Comparison of ENCODE assay signal across 9 mouse cellular contexts in genomic region chr19:5572331-5573125, GRCm38 (mm10). TPM values are rescaled to one million over a fixed set of nuclear protein-coding genes. Genes with fewer than 3 reads are reported as not detected.
DNase-seq lines count a peak whose midpoint lies in the region; ATAC-seq and TF ChIP-seq lines count a peak whose summit lies in the region.
"Had no signal": no experiment of that assay in that cellular context is flagged by ENCODE, and none has a peak within 500 bp of the region (broad histone marks: within the 10 kb centered on the region; RNA-seq: fewer than 3 reads in every experiment).

No protein-coding gene starts in this region.

- H3K27ac ChIP-seq in stomach, embryonic 15.5 days: 0 out of 2 replicates have a peak overlapping the region, but pooled peaks have one; percentile 9
- no peak overlapping the region; the same call in 1 of the 2 replicates for H3K27ac ChIP-seq in stomach, postnatal 0 days (replicated peaks)
- H3K27ac ChIP-seq in hindbrain, embryonic 12.5 days: no peak overlapping the region
- H3K27ac ChIP-seq: limb, embryonic 13.5 days had no signal

- peaks cover 13% of the 10 kb centered on the region for H3K4me1 ChIP-seq in stomach, embryonic 15.5 days
- peaks cover 8% of the 10 kb centered on the region; the same call in 1 of the 2 replicates for H3K4me1 ChIP-seq in stomach, postnatal 0 days (replicated peaks; ENCODE audit: control insufficient read depth, insufficient read depth)
- peaks cover 11% of the 10 kb centered on the region for H3K4me1 ChIP-seq in hindbrain, embryonic 12.5 days

- no peaks in the 10 kb centered on the region for H3K27me3 ChIP-seq in stomach, embryonic 15.5 days (replicated peaks)
- H3K27me3 ChIP-seq in stomach, postnatal 0 days (ENCODE audit: control insufficient read depth, insufficient read depth, low read length): no peaks in the 10 kb centered on the region
- peaks cover 7% of the 10 kb centered on the region; the same call in 1 of the 2 replicates for H3K27me3 ChIP-seq in hindbrain, embryonic 12.5 days

- no peak for TF ChIP-seq EP300 in stomach, postnatal 0 days (optimal IDR thresholded peaks at IDR 0.05)

- intact Hi-C loops in left cerebral cortex, postnatal 25 days (cut with DNase I): no loop called here
- intact Hi-C loops in gastrocnemius, postnatal 14 days (cut with DNase I; ENCODE audit: low total_unique reads): no loop called here

- H3K9me3 ChIP-seq in stomach, embryonic 15.5 days: no peaks in the 10 kb centered on the region
- H3K9me3 ChIP-seq in stomach, postnatal 0 days (ENCODE audit: control insufficient read depth, low read length): no peaks in the 10 kb centered on the region
- H3K9me3 ChIP-seq in hindbrain, embryonic 12.5 days (replicated peaks): no peaks in the 10 kb centered on the region
- H3K9me3 ChIP-seq: limb, embryonic 13.5 days had no signal

- H3K4me2 ChIP-seq in stomach, embryonic 15.5 days: no peak overlapping the region
- H3K4me2 ChIP-seq in stomach, postnatal 0 days (replicated peaks; ENCODE audit: low read depth): no peak overlapping the region
- H3K4me2 ChIP-seq in hindbrain, embryonic 12.5 days (replicated peaks): no peak overlapping the region
- H3K4me2 ChIP-seq: limb, embryonic 13.5 days had no signal

- no peak overlapping the region for H3K9ac ChIP-seq in stomach, embryonic 15.5 days
- H3K9ac ChIP-seq in stomach, postnatal 0 days (ENCODE audit: low read length): no peak overlapping the region
- no peak overlapping the region for H3K9ac ChIP-seq in hindbrain, embryonic 12.5 days
- H3K9ac ChIP-seq: limb, embryonic 13.5 days had no signal

- H3K36me3 ChIP-seq in stomach, embryonic 15.5 days: peaks cover 3% of the 10 kb centered on the region; the same call in 1 of the 2 replicates
- peaks cover 15% of the 10 kb centered on the region for H3K36me3 ChIP-seq in stomach, postnatal 0 days (ENCODE audit: control insufficient read depth, insufficient read depth, low read length)
- H3K36me3 ChIP-seq in hindbrain, embryonic 12.5 days: peaks cover 7% of the 10 kb centered on the region

- 81% methylated on average over 19 of the region's 19 CpGs for WGBS in stomach, embryonic 15.5 days
- 79% methylated on average over 19 of the region's 19 CpGs for WGBS in stomach, postnatal 0 days
- WGBS in hindbrain, embryonic 12.5 days: 83% methylated on average over 19 of the region's 19 CpGs

- no peak for ATAC-seq in stomach, embryonic 15.5 days (ENCODE audit: insufficient read depth, low FRiP score, low read depth)
- no peak for ATAC-seq in stomach, postnatal 0 days (ENCODE audit: low FRiP score, low TSS enrichment)
- ATAC-seq in neutrophil, adult 5-6 weeks (ENCODE audit: extremely low read depth, insufficient number of reproducible peaks, low FRiP score, poor library complexity, severe bottlenecking): peak; percentile 13; the same call in 1 of the 2 replicates
- no peak for ATAC-seq in hindbrain, embryonic 12.5 days (ENCODE audit: low FRiP score)

- no peak for TF ChIP-seq CTCF in stomach, postnatal 0 days (IDR thresholded peaks at IDR 0.05; ENCODE audit: low read depth)

- no peak for DNase-seq in stomach, postnatal 0 days (ENCODE audit: low spot score)
- DNase-seq in frontal cortex, postnatal 14 days (ENCODE audit: low spot score in 2 of 2): peak; percentile 40 to 42
- peak; percentile 45 to 94 for DNase-seq in left cerebral cortex, postnatal 25 days (ENCODE audit: low spot score in 2 of 2)
- no peak for DNase-seq in retina, embryonic 14.5 days (ENCODE audit: low spot score)
- no peak for DNase-seq in gastrocnemius, postnatal 14 days

- no peak overlapping the region for H3K4me3 ChIP-seq in stomach, embryonic 15.5 days (replicated peaks)
- no peak overlapping the region for H3K4me3 ChIP-seq in stomach, postnatal 0 days (ENCODE audit: low read depth, low read length)
- H3K4me3 ChIP-seq in hindbrain, embryonic 12.5 days: no peak overlapping the region
- H3K4me3 ChIP-seq: limb, embryonic 13.5 days had no signal

RNA-seq across cellular contexts. Expression of gene Ap5b1, which starts 4.7 kb away (rescaled TPM):
- polyA plus RNA-seq in stomach, embryonic 15.5 days (2015; fragmentation: Nextera tagmentation; extraction: Ambion mirVana): 7.1 and 8.3 TPM in 2 replicates
- 4.7 and 5.7 TPM in 2 replicates for polyA plus RNA-seq in stomach, postnatal 0 days (2015; fragmentation: Nextera tagmentation; extraction: Ambion mirVana)
- total RNA-seq in left cerebral cortex, postnatal 25 days (2021): 1 to 10 TPM; 5.2 to 6.4 TPM
- total RNA-seq in neutrophil, adult 5-6 weeks (2017): 14.6 and 18.0 TPM in 2 replicates
- polyA plus RNA-seq in hindbrain, embryonic 12.5 days (2016; fragmentation: Nextera tagmentation; extraction: Ambion mirVana): 2.6 and 3.2 TPM in 2 replicates
- total RNA-seq in gastrocnemius, postnatal 14 days (2021): 1 to 10 TPM; 1.8 to 2.4 TPM

RNA-seq across cellular contexts. Expression of gene Ovol1, which starts 12.1 kb away (rescaled TPM):
- 14.6 and 17.8 TPM in 2 replicates for polyA plus RNA-seq in stomach, embryonic 15.5 days (2015; fragmentation: Nextera tagmentation; extraction: Ambion mirVana)
- polyA plus RNA-seq in stomach, postnatal 0 days (2015; fragmentation: Nextera tagmentation; extraction: Ambion mirVana): 26.6 and 28.2 TPM in 2 replicates
- not detected for total RNA-seq in left cerebral cortex, postnatal 25 days (2021)
- 0.23 and 0.25 TPM in 2 replicates for total RNA-seq in neutrophil, adult 5-6 weeks (2017)
- polyA plus RNA-seq in hindbrain, embryonic 12.5 days (2016; fragmentation: Nextera tagmentation; extraction: Ambion mirVana): 0.18 and 0.19 TPM in 2 replicates
- total RNA-seq in gastrocnemius, postnatal 14 days (2021): not detected

RNA-seq across cellular contexts. Expression of gene Rnaseh2c, which starts 29.1 kb away (rescaled TPM):
- 124 and 144 TPM in 2 replicates for polyA plus RNA-seq in stomach, embryonic 15.5 days (2015; fragmentation: Nextera tagmentation; extraction: Ambion mirVana)
- 57.3 and 64.7 TPM in 2 replicates for polyA plus RNA-seq in stomach, postnatal 0 days (2015; fragmentation: Nextera tagmentation; extraction: Ambion mirVana)
- 10 to 100 TPM; 68.0 to 82.1 TPM for total RNA-seq in left cerebral cortex, postnatal 25 days (2021)
- total RNA-seq in neutrophil, adult 5-6 weeks (2017): 50.5 and 64.0 TPM in 2 replicates
- 114 and 126 TPM in 2 replicates for polyA plus RNA-seq in hindbrain, embryonic 12.5 days (2016; fragmentation: Nextera tagmentation; extraction: Ambion mirVana)
- 10 to 100 TPM; 39.1 to 46.1 TPM for total RNA-seq in gastrocnemius, postnatal 14 days (2021)

RNA-seq across cellular contexts. Expression of gene Kat5, which starts 37.5 kb away (rescaled TPM):
- polyA plus RNA-seq in stomach, embryonic 15.5 days (2015; fragmentation: Nextera tagmentation; extraction: Ambion mirVana): 42.2 and 49.1 TPM in 2 replicates
- polyA plus RNA-seq in stomach, postnatal 0 days (2015; fragmentation: Nextera tagmentation; extraction: Ambion mirVana): 31.8 and 37.9 TPM in 2 replicates
- total RNA-seq in left cerebral cortex, postnatal 25 days (2021): 10 to 100 TPM; 83.9 to 93.4 TPM
- 77.8 and 89.0 TPM in 2 replicates for total RNA-seq in neutrophil, adult 5-6 weeks (2017)
- polyA plus RNA-seq in hindbrain, embryonic 12.5 days (2016; fragmentation: Nextera tagmentation; extraction: Ambion mirVana): 73.2 and 76.5 TPM in 2 replicates
- total RNA-seq in gastrocnemius, postnatal 14 days (2021): 10 to 100 TPM; 22.0 to 25.9 TPM

Comparison
In these comparisons a context has a peak if more than half of its experiments do, and no peak if none do; other contexts are left out.
1. DNase-seq: peak in frontal cortex, postnatal 14 days (2 of 2) and left cerebral cortex, postnatal 25 days (2 of 2); none in stomach, postnatal 0 days (single experiment), retina, embryonic 14.5 days (single experiment) and gastrocnemius, postnatal 14 days (single experiment).